Mouse (Mus musculus) heart, adult 10 weeks (tissue): ENCODE measurements around the gene Usp33. TPM values are rescaled to one million over a fixed set of nuclear protein-coding genes. Genes with fewer than 3 reads are reported as not detected.

Source experiments
- polyA plus RNA-seq: library from polyadenylated mRNA; stranded (reverse); fragments of 350-450 nt; fragmentation: Illumina TruSeq; extraction: RNeasy Lipid Tissue Mini Kit (QIAGEN cat#74804); gene quantifications from one replicate; pipeline ENCODE4 v1.2.3, GENCODE M21; 2014; ENCODE audit warnings: low read depth, low replicate concordance

The Usp33 gene
- polyA plus RNA-seq, result 27.8 TPM

DNA sequence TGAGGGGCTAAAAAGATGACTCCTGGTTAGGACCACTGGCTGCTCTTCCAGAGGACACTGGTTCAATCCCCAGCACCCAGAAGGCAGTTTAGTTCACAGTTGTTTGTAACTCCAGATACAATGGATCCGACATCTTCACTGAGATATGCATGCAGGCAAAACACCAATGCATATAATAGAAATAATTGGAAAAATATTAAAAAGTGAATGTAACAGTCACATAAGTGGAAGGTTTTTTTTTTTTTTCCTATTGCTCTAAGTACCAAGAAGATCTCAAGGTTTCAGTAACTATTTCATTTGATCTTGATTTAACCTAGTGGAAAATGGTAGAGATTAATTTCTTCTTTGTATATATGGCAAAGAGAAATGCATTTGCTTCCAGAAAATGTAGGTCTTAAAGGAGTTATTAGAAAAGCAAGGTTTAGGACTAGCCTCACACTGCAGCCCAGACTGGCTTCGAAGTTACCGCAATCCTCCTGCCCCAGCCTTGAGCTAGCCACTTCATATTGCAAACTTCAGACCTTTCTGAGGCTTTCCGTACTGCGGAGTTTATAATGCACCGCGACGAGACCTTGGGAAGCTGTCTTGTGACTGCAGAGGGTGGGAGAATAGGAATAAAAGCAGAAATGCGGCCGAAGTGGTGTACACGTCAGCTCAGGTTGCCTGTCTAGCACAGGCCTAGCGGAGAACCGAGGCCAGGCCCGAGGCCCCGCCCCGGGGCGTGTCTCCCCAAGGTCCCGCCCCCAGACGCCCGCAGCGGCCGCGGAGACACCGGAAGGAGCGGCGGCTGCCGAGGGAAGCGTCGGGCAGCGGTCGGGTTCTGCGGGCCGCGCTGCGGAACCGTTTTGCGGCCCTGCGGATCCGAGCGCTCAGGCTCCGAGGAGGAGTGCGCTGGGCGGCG is at the start of gene Usp33:
Usp33 (plus strand) TSS at position 747 of the 901 bp plus-strand sequence.

GRCm38 (mm10) chr3:152339862-152340557 is 6.3 kb upstream of the Usp33 start, which contains the start of gene Miga1:
Gene Miga1, minus strand, starts transcription at chr3:152340407.

GRCm38 (mm10) chr3:152395350-152396277 is 49.3 kb downstream of the Usp33 start, which contains the start of gene Zzz3:
Gene Zzz3, plus strand, starts transcription at chr3:152395473.

Other genes starting within 250 kb of the Usp33 start
- gene Gipc2, start 180.2 kb upstream of the Usp33 start, polyA plus RNA-seq, result 3.5 TPM
- gene Dnajb4, start 136.2 kb upstream of the Usp33 start, polyA plus RNA-seq, result 109 TPM
- gene Fubp1, start 136.1 kb upstream of the Usp33 start, polyA plus RNA-seq, result 57.9 TPM
- gene Nexn, start 80.1 kb upstream of the Usp33 start, polyA plus RNA-seq, result 740 TPM
- 12.6 TPM for gene Miga1, start 6.1 kb upstream of the Usp33 start, polyA plus RNA-seq
- gene Zzz3, start 49.0 kb downstream of the Usp33 start, polyA plus RNA-seq, result 18.7 TPM